Mouse (Mus musculus) fat pad, adult 2 months (tissue): Measurements from ENCODE around the gene Psmd7.

Experiments used
- DNase-seq: peaks from one replicate; pipeline ENCODE4 v3.0.0-alpha.2; 2011; ENCODE audit warnings: low read depth, low spot score; ENCODE audit errors: extremely low read depth

Gene Psmd7

GRCm38 (mm10) chr8:107578541-107578940, 9.7 kb downstream of the Psmd7 start:
- DNase-seq = peak; percentile 51

GRCm38 (mm10) chr8:107578132-107578531, 10.1 kb downstream of the Psmd7 start:
- no peak for DNase-seq

DNA sequence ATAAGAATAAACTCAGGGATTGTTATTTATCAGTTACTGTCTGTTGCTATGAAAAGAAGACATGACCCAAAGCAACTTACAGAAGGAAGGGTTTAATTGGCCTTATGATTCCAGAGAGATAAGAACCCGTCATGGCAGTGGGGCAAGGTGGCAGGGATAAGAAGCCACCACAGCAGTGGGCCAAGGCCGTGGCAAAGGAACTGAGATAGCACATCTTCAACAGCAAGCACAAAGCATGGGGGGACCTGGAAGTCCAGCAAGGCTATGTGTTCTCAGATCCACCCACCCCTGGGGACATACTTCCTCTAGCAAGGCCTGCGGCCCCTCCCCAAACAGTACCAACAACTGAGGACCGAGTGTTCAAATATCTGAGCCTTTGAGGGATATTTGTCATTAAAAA, 10.6 kb downstream of the Psmd7 start:
- no peak for DNase-seq

- no peak for DNase-seq
These were observed 11.6 kb downstream of the Psmd7 start for GRCm38 (mm10) chr8:107576702-107577101.

DNA sequence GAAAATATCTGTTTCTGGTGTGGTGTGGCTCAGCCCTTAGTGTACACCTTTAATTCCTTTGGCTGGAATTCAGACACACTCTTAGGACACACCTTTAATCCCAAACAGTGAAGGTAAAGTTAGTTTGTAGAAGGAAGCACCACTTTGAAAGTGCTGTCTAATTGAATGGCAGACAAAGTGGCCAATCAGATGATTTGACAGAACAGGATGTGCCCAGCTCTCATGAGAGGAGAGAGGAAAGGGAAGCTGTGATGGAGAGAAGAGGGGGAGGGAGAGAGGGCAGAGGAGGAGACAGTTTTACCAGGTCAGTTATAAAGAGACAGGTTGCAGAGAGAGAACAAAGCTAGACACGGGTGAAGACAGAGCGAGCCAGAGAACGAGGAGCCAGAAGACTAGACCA, 13.5 kb downstream of the Psmd7 start:
- DNase-seq = no peak

- DNase-seq = no peak
These were observed 15.8 kb downstream of the Psmd7 start for GRCm38 (mm10) chr8:107572497-107572896.

DNA sequence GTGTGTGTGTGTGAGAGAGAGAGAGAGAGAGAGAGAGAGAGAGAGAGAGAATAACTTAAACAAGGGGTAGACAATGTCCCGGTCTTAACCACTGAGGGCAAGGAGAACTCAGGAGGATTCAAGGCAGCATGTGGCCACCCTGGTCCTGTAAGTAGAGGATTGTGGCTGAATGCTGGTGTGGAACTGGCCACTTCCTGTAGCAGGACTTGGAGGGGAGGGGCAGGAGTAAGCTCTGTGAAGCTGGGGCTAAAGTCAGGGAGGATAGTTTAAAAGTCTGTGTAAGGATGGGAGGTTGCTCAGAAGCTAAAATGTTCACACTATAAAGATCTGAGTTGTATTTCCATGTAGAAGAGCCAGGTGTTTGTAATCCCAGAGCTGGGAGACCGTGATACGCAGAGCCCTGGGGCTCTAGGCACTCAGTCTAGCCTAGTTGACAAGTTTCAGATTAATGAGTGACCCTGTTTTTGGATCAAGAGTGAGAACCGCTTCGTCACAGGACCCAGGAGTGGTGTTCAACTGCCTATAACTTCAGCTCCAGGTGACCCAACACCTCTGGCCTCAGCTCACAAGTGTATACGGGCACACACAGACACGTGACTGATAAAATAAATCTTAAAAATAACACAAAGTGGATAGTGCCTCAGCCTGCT, 16.7 kb downstream of the Psmd7 start:
- DNase-seq = no peak

DNA sequence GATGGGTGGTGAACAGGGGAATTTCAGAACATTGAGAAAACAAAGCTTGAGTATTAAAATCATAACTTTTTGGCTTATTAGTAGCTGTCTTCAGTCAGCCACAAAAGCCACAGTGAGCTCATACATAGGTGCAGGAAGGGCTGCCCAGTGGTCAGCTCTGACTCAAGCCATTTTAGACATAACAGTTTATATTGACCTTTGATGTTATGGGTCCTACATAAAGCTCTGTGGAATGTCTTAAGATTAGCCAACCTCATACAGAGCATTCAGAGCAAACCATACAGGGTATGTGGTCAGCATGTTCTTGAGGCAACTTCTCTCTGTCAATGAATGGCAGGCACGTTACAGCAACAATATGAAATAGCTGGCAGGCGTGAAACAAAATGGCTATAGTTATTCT, 17.2 kb downstream of the Psmd7 start:
- no peak for DNase-seq

DNA sequence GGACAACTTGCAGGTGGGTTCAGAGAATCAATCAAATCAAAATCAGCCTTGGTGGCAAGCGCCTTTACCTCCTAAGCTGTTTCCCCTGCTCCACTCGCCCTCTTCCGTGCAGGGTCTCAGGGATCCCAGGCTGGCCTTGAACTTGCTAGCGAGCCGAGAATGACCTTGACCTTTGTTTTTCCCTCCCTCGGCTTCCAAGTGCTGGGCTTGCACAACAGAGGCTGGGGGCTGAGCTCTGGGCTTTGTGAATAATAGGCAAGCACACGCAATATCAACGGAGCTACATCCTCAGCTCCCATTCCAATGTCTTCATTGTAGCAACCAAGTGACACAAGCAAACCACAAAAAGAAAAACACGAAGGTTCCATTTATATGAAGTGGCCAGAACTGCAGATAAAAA, 26.1 kb downstream of the Psmd7 start:
- no peak for DNase-seq

DNA sequence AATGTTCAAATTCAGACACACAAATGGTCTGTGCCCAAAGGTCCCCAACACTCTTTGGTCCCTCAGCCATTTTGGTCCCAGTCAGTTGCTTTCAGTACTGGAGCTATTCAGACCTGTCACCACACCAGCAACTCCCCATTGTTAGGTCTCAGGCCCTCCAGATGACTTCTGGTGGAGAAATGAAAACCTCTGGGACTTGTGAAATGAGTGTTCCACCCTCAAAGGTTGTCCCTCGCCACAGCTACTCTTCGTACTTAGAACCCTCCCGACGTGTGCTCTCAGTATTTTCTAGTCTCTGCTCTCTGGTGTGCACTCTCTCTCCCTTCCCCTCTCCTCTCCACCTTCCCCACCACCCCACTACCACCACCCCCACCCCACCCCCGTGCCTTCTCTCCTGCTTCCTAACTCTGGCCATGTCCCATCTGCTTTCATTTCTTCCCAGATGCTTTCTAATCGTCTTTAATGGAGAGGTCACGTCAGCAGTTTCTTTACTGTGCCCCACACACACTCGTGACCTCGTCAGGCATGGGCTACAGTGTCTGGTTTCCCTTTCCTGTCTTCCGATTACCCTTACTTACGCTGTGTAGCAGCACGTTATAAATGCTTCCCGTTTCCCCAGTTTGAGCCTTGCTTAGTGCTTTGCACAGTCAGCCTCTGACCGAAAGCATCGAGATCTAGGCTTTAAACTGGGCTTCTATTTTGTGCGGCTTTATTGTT, 27.3 kb downstream of the Psmd7 start:
- no peak for DNase-seq

DNA sequence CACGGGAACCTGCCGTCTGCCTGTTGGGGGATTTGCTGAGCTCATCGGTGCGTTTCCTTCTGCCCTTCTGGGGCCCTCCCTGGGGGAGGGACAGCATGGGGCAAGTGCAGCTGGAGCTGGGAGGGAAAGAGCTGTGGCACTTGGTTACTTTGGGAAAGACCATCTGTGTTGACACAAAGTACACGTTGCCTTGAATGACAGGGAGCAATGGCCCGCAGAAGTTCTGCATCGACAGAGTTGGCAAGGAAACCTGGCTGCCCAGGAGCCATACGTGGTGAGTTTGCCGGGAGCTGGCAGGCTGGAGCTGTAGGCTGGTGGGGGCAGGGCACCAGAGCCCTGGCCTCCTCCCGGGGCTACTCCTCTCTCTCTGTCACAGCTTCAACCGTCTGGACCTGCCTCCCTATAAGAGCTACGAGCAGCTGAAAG, 31.7 kb downstream of the Psmd7 start:
- no peak for DNase-seq

- DNase-seq = no peak
These were observed 33.0 kb downstream of the Psmd7 start for GRCm38 (mm10) chr8:107555231-107555630.

GRCm38 (mm10) chr8:107552234-107552633, 36.0 kb downstream of the Psmd7 start:
- DNase-seq = no peak

DNA sequence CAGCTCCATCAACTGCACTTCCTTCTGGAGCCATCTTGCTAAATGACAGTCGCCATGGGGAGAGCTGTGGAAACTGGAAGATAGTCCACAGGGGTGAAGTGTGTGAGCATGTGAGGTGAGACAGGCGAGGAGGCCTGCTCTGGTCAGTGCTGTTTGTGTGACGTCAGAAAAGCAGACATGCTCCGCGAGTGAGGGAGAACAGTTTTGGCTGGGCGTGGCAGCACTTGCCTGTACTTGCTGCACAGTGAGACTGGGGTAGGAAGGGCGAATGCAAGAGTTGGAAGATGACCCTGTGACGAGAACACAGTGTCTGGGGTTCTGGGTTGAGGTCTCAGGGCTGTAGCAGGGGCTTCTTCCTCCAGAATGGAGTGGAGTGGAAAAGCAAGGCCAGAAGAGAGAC, 41.4 kb downstream of the Psmd7 start:
- no peak for DNase-seq

- DNase-seq = no peak
These were observed 42.1 kb downstream of the Psmd7 start for GRCm38 (mm10) chr8:107546154-107546553.

- no peak for DNase-seq
These were observed 42.6 kb downstream of the Psmd7 start for GRCm38 (mm10) chr8:107545621-107546152.

- no peak for DNase-seq
These were observed 43.6 kb downstream of the Psmd7 start for GRCm38 (mm10) chr8:107544651-107545174.

DNA sequence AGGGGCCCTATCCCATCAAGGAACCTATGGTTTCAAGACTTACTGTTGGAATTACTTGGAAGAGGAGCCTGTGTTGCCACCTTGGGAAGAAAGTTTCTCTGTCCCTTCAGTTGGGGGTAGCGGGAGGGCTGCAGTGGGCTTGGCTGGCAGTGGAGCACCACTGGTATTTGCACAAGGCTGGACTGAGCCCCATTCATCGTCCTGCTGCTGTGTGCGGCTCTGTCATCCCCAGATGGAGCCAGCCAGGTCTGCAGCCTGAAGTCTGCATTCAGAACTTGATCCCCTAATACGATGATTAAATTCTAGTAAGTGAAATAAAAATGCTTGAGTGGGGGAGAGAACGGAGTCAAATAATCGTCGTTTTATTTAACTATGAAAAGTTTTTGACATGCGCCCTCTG, 44.1 kb downstream of the Psmd7 start:
- DNase-seq = no peak

DNA sequence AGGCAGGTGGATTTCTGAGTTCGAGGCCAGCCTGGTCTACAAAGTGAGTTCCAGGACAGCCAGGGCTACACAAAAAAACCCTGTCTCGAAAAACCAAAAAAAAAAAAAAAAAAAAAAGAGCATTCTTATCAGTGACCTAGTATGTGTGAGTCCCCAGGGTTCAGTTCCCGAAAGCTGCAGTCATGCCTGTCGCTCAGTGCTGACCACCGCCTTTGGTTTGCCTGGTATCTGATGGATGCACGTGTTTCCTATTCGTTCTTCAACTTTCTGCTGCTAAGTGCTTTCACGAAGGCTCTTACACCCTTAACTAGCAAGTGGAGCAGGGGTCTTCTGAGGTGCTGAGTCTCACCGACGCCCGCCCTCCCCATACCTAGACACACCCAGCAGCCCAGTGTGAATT, 44.5 kb downstream of the Psmd7 start:
- DNase-seq = no peak

- DNase-seq = no peak
These were observed 46.1 kb downstream of the Psmd7 start for GRCm38 (mm10) chr8:107542151-107542550.

- DNase-seq = no peak
These were observed 46.9 kb downstream of the Psmd7 start for GRCm38 (mm10) chr8:107541369-107541768.

GRCm38 (mm10) chr8:107540623-107541022, 47.6 kb downstream of the Psmd7 start:
- DNase-seq = no peak
